Mouse (Mus musculus) MEL (cell line): ENCODE measurements at regions not wholly inside any gene's neighbourhood (a gene's known extent, or its start where the extent isn't known, plus 50 kb on each side); places are given as distances from the start of the nearest gene placed in this dataset.
A peak's percentile ranks its signal among the peaks of the same experiment; 100 is the strongest.

Source experiments
- DNase-seq: peaks from one replicate; pipeline ENCODE4 v3.0.0; 2011; ENCODE audit warnings: low read depth, low spot score
- H3K27ac ChIP-seq: 2 replicates; pipeline ENCODE4 v1.5.1; 2012; ENCODE audit warnings: low read depth, mild to moderate bottlenecking, control low read depth, low read length, moderate library complexity; ENCODE audit not compliant: control insufficient read depth
- H3K27me3 ChIP-seq, 2 experiments: fragments of 150-350 bp in 1 of 2; sonication (generic) in 1 of 2; 2 replicates each; pipeline ENCODE4 v1.6.1; 2012; ENCODE audit warnings: low read length in 2 of 2, mild to moderate bottlenecking in 2 of 2, improper control_type of control experiment in 1 of 2, moderate library complexity in 1 of 2; ENCODE audit not compliant: insufficient read depth in 2 of 2, control insufficient read depth in 1 of 2
- H3K36me3 ChIP-seq, 2 experiments: 2 replicates each; pipeline ENCODE4 v1.6.1; 2012 to 2014; ENCODE audit warnings: low read length in 2 of 2, improper control_type of control experiment in 1 of 2, inconsistent platforms in 1 of 2, mild to moderate bottlenecking in 1 of 2; ENCODE audit not compliant: insufficient read depth in 2 of 2, control insufficient read depth in 1 of 2
- H3K4me1 ChIP-seq, 2 experiments: fragments of 150-350 bp in 1 of 2; sonication (generic) in 1 of 2; 2 replicates each; pipeline ENCODE4 v1.6.1; 2012; ENCODE audit warnings: low read length in 2 of 2, improper control_type of control experiment in 1 of 2, mild to moderate bottlenecking in 1 of 2; ENCODE audit not compliant: insufficient read depth in 2 of 2, control insufficient read depth in 1 of 2
- H3K4me3 ChIP-seq, 2 experiments: fragments of 150-350 bp in 1 of 2; sonication (generic) in 1 of 2; 2 replicates each; pipeline ENCODE4 v1.5.1; 2012; ENCODE audit warnings: low read depth in 2 of 2, low read length in 2 of 2, mild to moderate bottlenecking in 2 of 2, moderate library complexity in 2 of 2, control low read depth in 1 of 2, improper control_type of control experiment in 1 of 2; ENCODE audit not compliant: control insufficient read depth in 1 of 2, insufficient read depth in 1 of 2
- H3K79me2 ChIP-seq: 2 replicates; pipeline ENCODE4 v1.6.1; 2012; ENCODE audit warnings: mild to moderate bottlenecking, low read length, moderate library complexity; ENCODE audit not compliant: control insufficient read depth, poor library complexity, insufficient read depth
- H3K9ac ChIP-seq: 2 replicates; pipeline ENCODE4 v1.6.1; 2012; ENCODE audit warnings: low read depth, mild to moderate bottlenecking, control low read depth, low read length, moderate library complexity; ENCODE audit not compliant: control insufficient read depth, poor library complexity, severe bottlenecking
- H3K9me3 ChIP-seq: fragments of 150-350 bp; sonication (generic); replicated peaks from 2 replicates; pipeline ENCODE4 v1.6.1; 2012; ENCODE audit warnings: mild to moderate bottlenecking, low read length, improper control_type of control experiment, moderate library complexity; ENCODE audit not compliant: insufficient read depth
- BHLHE40 ChIP-seq: IDR thresholded peaks from 2 replicates; pipeline ENCODE4 v1.6.1; 2012; ENCODE audit warnings: low read depth, mild to moderate bottlenecking, inconsistent platforms, low read length, improper control_type of control experiment, borderline replicate concordance
- CHD1 ChIP-seq: IDR thresholded peaks from 2 replicates; pipeline ENCODE4 v1.6.1; 2012; ENCODE audit warnings: low read depth, mild to moderate bottlenecking, inconsistent platforms, low read length, improper control_type of control experiment
- MAX ChIP-seq: IDR thresholded peaks from 2 replicates; pipeline ENCODE4 v1.6.1; 2011; ENCODE audit warnings: low read length, improper control_type of control experiment
- MEF2A ChIP-seq: IDR thresholded peaks from 2 replicates; pipeline ENCODE4 v1.6.1; 2014; ENCODE audit warnings: low read depth, mild to moderate bottlenecking, inconsistent platforms, low read length, improper control_type of control experiment; ENCODE audit not compliant: poor library complexity, insufficient replicate concordance, severe bottlenecking; ENCODE audit errors: extremely low read depth
- MYB ChIP-seq: IDR thresholded peaks from 2 replicates; pipeline ENCODE4 v1.6.1; 2011; ENCODE audit warnings: mild to moderate bottlenecking, low read depth, low read length, improper control_type of control experiment
- MYC ChIP-seq: IDR thresholded peaks from 2 replicates; pipeline ENCODE4 v1.6.1; 2011; ENCODE audit warnings: low read depth, mild to moderate bottlenecking, low read length, improper control_type of control experiment, moderate library complexity
- SIN3A ChIP-seq: IDR thresholded peaks from 2 replicates; pipeline ENCODE4 v1.6.1; 2012; ENCODE audit warnings: low read length, improper control_type of control experiment, inconsistent platforms
- UBTF ChIP-seq: IDR thresholded peaks from 2 replicates; pipeline ENCODE4 v1.6.1; 2012; ENCODE audit warnings: low read depth, mild to moderate bottlenecking, inconsistent platforms, low read length, improper control_type of control experiment, moderate library complexity, borderline replicate concordance; ENCODE audit not compliant: insufficient read depth
- USF1 ChIP-seq: IDR thresholded peaks from 2 replicates; pipeline ENCODE4 v1.6.1; 2014; ENCODE audit warnings: low read depth, mild to moderate bottlenecking, inconsistent platforms, low read length, improper control_type of control experiment, moderate library complexity
- USF2 ChIP-seq, 2 experiments: IDR thresholded peaks; 2 replicates each; pipeline ENCODE4 v1.6.1; 2011 to 2012; ENCODE audit warnings: improper control_type of control experiment in 2 of 2, low read length in 2 of 2, borderline replicate concordance in 1 of 2, inconsistent platforms in 1 of 2, low read depth in 1 of 2, mild to moderate bottlenecking in 1 of 2; ENCODE audit not compliant: insufficient read depth in 1 of 2
- ZC3H11A ChIP-seq: IDR thresholded peaks from 2 replicates; pipeline ENCODE4 v1.6.1; 2012; ENCODE audit warnings: low read depth, mild to moderate bottlenecking, inconsistent platforms, low read length, improper control_type of control experiment
- ZNF384 ChIP-seq: IDR thresholded peaks from 2 replicates; pipeline ENCODE4 v1.6.1; 2012; ENCODE audit warnings: low read depth, mild to moderate bottlenecking, inconsistent platforms, low read length, improper control_type of control experiment

DNA sequence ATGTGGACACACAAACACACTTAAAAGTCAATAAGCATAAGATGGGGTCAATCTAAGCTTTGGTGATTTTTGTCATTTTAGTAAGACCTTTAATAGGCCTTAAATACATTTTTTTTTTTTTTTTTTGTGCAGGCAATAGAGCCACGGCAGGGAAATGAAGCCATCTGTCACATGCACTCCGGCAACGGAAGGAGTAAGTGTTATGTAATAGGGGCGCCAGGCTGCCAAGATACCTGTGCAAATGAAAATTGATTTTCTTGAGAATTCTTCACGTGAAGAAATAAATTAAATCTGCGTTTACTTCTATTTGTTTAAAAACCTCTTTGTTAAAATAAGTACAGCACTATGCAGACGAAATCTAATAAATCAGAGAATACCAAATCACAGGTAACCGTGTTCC is 54.6 kb upstream of the Card11 start:
- Histone ChIP-seq H3K79me2 (no peaks in the 10 kb centered on the region), H3K27me3 (no peaks in the 10 kb centered on the region), H3K27ac (no peak overlapping the region), H3K9me3 (no peaks in the 10 kb centered on the region), H3K36me3 (no peaks in the 10 kb centered on the region), H3K4me3 (no peak overlapping the region), H3K9ac (no peak overlapping the region), H3K4me1 (no peaks in the 10 kb centered on the region)
- DNase-seq: no peak
- TF ChIP-seq SIN3A: no peak
- TF ChIP-seq USF1: no peak
- no peak for TF ChIP-seq BHLHE40
- TF ChIP-seq MEF2A: no peak
- TF ChIP-seq, all 39 proteins: peak for 0

DNA sequence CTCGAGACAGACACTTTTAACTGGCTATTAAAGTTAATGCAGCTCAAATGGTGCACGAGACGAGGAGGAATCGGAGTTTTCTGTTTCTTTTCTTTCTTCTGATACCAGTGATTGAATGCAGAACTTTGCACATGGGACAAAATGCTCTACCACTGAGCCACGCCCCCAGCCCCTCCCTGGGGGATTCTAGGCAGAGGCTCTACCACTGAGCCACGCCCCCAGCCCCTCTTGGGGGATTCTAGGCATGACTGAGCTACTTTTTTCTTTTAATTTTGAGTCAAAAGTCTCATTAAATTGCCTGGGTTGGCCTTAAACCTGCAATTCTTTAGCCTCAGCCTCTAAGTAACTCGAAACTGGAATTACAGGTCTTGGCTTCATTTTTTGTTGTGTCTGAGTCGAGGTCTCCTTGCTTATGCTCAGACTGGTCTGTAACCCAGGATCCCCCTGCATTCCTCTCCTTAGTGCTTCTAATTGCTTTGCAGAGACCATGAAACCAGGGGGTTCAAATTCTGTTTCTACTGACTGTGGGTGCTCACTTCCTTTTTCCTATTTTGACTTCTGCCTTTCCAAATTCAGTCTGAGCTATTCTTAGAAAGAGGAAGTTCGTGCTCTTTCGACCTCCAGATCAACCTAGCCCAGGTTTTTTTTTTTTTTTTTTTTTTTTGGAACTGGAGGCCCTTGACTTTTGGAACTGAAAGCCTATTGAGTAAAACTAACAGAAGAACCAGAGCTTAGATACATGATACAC is 55.4 kb upstream of the Card11 start:
- Histone ChIP-seq H3K79me2 (no peaks in the 10 kb centered on the region), H3K36me3 (no peaks in the 10 kb centered on the region), H3K9ac (no peak overlapping the region), H3K9me3 (no peaks in the 10 kb centered on the region), H3K4me1 (no peaks in the 10 kb centered on the region), H3K27ac (no peak overlapping the region), H3K4me3 (no peak overlapping the region)
- peak; percentile 25 for DNase-seq
- peak; percentile 86 for TF ChIP-seq ZNF384
- TF ChIP-seq SIN3A: no peak
- TF ChIP-seq MEF2A: peak; percentile 57; the same call in 1 of the 2 replicates
- no peak for TF ChIP-seq CHD1
- TF ChIP-seq, all 39 proteins: peak for 2
- H3K27me3 ChIP-seq: no peaks in the 10 kb centered on the region

DNA sequence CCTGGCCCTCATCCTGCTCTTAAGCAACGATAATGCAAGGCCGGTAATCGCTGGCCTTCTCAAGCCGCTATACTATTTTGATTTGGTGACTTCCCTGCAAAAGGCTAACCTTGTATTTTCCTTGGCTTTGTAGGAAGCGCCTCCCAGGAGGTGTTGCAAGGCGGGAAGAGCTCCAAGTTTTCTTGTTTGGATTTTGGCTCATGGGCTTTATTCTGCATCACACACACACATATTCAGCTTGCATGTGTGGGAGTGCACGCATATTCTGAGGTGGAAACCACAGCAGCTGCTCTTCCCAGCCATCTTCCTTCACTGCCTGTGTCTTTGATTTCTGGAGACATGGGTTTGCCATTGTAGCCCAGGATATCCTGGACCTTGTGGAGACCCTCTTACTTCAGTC is 57.8 kb upstream of the Card11 start:
- Histone ChIP-seq H3K9ac (no peak overlapping the region), H3K9me3 (no peaks in the 10 kb centered on the region), H3K27me3 (no peaks in the 10 kb centered on the region), H3K27ac (no peak overlapping the region), H3K36me3 (no peaks in the 10 kb centered on the region), H3K79me2 (no peaks in the 10 kb centered on the region), H3K4me1 (no peaks in the 10 kb centered on the region), H3K4me3 (no peak overlapping the region)
- no peak for TF ChIP-seq MAX
- no peak for TF ChIP-seq USF2 (IDR thresholded peaks at IDR 0.05; ENCODE audit: borderline replicate concordance in 1 of 2, insufficient read depth in 1 of 2, low read depth in 1 of 2, low read length in 2 of 2)
- no peak for TF ChIP-seq USF1
- TF ChIP-seq MYB: no peak
- no peak for TF ChIP-seq UBTF
- no peak for TF ChIP-seq MYC
- no peak for TF ChIP-seq ZC3H11A
- DNase-seq: no peak
